Mouse (Mus musculus) heart, postnatal 0 days (tissue): ENCODE measurements around the gene Coq8b.

ENCODE experiments used
- CTCF ChIP-seq: IDR thresholded peaks from 2 replicates; pipeline ENCODE4 v1.5.1; 2016; ENCODE audit warnings: antibody characterized with exemption, control low read depth, low read depth
- EP300 ChIP-seq: IDR thresholded peaks from 2 replicates; pipeline ENCODE4 v1.6.1; 2016; ENCODE audit warnings: antibody characterized with exemption, low read depth

GRCm38 (mm10) chr7:27237527-27237926 is 4.7 kb downstream of the Coq8b start:
- TF ChIP-seq CTCF (no peak), EP300 (no peak)
